Mouse (Mus musculus) hindbrain, postnatal 0 days (tissue): ENCODE measurements around the gene Rer1. TPM values are rescaled to one million over a fixed set of nuclear protein-coding genes. Genes with fewer than 3 reads are reported as not detected.

Experiments
- ATAC-seq: fragments of 200-750 bp; cut with Nextera tagmentation; 2 replicates; pipeline ENCODE4 v1.8.0; 2017; ENCODE audit warnings: mild to moderate bottlenecking, moderate TSS enrichment, moderate library complexity
- DNase-seq: peaks from one replicate; pipeline ENCODE4 v3.0.0-alpha.2; 2015; ENCODE audit warnings: low spot score
- H3K27ac ChIP-seq: fragments of 300-500 bp; sonication (generic); 2 replicates; pipeline ENCODE4 v1.5.1; 2014; ENCODE audit warnings: mild to moderate bottlenecking
- H3K27me3 ChIP-seq: fragments of 300-500 bp; sonication (generic); 2 replicates; pipeline ENCODE4 v1.6.1; 2014; ENCODE audit warnings: low read length, mixed read lengths; ENCODE audit not compliant: insufficient read depth
- H3K36me3 ChIP-seq: fragments of 300-500 bp; sonication (generic); 2 replicates; pipeline ENCODE4 v1.6.1; 2014; ENCODE audit warnings: low read length, mixed read lengths; ENCODE audit not compliant: insufficient read depth
- H3K4me1 ChIP-seq: fragments of 300-500 bp; sonication (generic); 2 replicates; pipeline ENCODE4 v1.6.1; 2014; ENCODE audit warnings: antibody characterized with exemption, low read length, mixed read lengths; ENCODE audit not compliant: insufficient read depth
- H3K4me2 ChIP-seq: fragments of 300-500 bp; sonication (generic); 2 replicates; pipeline ENCODE4 v1.6.1; 2014; ENCODE audit warnings: low read depth, mild to moderate bottlenecking, low read length, moderate library complexity, mixed read lengths
- H3K4me3 ChIP-seq: fragments of 300-500 bp; sonication (generic); 2 replicates; pipeline ENCODE4 v1.5.1; 2014; ENCODE audit warnings: low read length
- H3K9ac ChIP-seq: fragments of 300-500 bp; sonication (generic); replicated peaks from 2 replicates; pipeline ENCODE4 v1.6.1; 2014; ENCODE audit warnings: mild to moderate bottlenecking, low read length, moderate library complexity, mixed read lengths
- H3K9me3 ChIP-seq: fragments of 300-500 bp; sonication (generic); 2 replicates; pipeline ENCODE4 v1.6.1; 2016; ENCODE audit warnings: low read length, mixed read lengths
- CTCF ChIP-seq: IDR thresholded peaks from 2 replicates; pipeline ENCODE4 v1.5.1; 2016; ENCODE audit warnings: antibody characterized with exemption, control low read depth, low read depth
- WGBS: fragments of 180-500 bp; shearing (Covaris S2); extraction: QIAGEN DNeasy Blood & Tissue Kit; methylation state at CpG from one replicate; pipeline ENCODE4 v1.1.7; 2014; 5-methylcytosine and 5-hydroxymethylcytosine counted together
- polyA plus RNA-seq: library from polyadenylated mRNA; unstranded; fragments of >200 nt; fragmentation: Nextera tagmentation; extraction: Ambion mirVana; gene quantifications from 2 replicates; pipeline ENCODE4 v1.2.1, GENCODE M21; 2015
- total RNA-seq: library from RNA; depleted of rRNA; stranded (reverse); fragments of >200 nt; gene quantifications from 2 replicates; pipeline ENCODE4 v1.2.3, GENCODE M21; 2014

Rer1 gene
- total and polyA plus RNA-seq, 2 experiments from 2014 or later = 85.4 to 129 TPM

DNA sequence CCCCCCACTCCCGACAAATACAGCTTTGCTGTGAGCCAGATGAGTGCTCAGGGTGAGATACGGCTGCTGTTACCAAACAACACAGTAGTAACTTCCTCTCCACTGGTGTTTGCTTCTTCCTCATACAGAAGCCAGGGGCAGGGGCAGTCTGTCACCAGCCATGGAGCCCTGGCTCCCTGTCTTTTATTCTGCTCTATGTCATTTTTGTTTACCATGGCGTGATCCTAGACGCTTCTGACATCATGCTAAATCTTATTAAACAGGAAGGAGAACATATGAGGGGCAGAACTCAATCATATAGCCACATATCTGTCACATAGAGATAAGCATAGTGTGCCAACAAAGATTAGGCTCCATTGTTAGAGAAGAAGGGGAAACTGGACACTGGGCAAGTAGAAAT lies 30.4 kb upstream of the Rer1 start:
- no peak overlapping the region for H3K4me2 ChIP-seq
- no peaks in the 10 kb centered on the region for H3K27me3 ChIP-seq
- H3K9ac ChIP-seq = no peak overlapping the region
- no peak overlapping the region for H3K4me3 ChIP-seq
- no peaks in the 10 kb centered on the region for H3K4me1 ChIP-seq
- no peak overlapping the region for H3K27ac ChIP-seq
- no peaks in the 10 kb centered on the region for H3K36me3 ChIP-seq
- ATAC-seq = no peak
- DNase-seq = no peak
- 80% methylated on average over 4 of the region's 4 CpGs for WGBS
- H3K9me3 ChIP-seq = no peaks in the 10 kb centered on the region
- TF ChIP-seq CTCF = no peak

GRCm38 (mm10) chr4:155113766-155114410 lies 27.7 kb upstream of the Rer1 start:
- no peak for ATAC-seq
- Histone ChIP-seq H3K9ac (no peak overlapping the region), H3K9me3 (no peaks in the 10 kb centered on the region), H3K4me1 (no peaks in the 10 kb centered on the region), H3K4me2 (no peak overlapping the region), H3K27ac (no peak overlapping the region), H3K27me3 (no peaks in the 10 kb centered on the region), H3K36me3 (no peaks in the 10 kb centered on the region), H3K4me3 (no peak overlapping the region)
- no peak for TF ChIP-seq CTCF
- DNase-seq = no peak
- WGBS = 56% methylated on average over 8 of the region's 8 CpGs

GRCm38 (mm10) chr4:155109471-155109870 lies 23.3 kb upstream of the Rer1 start:
- no peaks in the 10 kb centered on the region for H3K27me3 ChIP-seq
- H3K4me1 ChIP-seq = no peaks in the 10 kb centered on the region
- 77% methylated on average over 5 of the region's 5 CpGs for WGBS
- no peak for ATAC-seq
- no peak overlapping the region for H3K4me2 ChIP-seq
- H3K9ac ChIP-seq = no peak overlapping the region
- no peak overlapping the region for H3K27ac ChIP-seq
- TF ChIP-seq CTCF = no peak
- H3K9me3 ChIP-seq = no peaks in the 10 kb centered on the region
- DNase-seq = no peak
- H3K36me3 ChIP-seq = no peaks in the 10 kb centered on the region
- H3K4me3 ChIP-seq = no peak overlapping the region

DNA sequence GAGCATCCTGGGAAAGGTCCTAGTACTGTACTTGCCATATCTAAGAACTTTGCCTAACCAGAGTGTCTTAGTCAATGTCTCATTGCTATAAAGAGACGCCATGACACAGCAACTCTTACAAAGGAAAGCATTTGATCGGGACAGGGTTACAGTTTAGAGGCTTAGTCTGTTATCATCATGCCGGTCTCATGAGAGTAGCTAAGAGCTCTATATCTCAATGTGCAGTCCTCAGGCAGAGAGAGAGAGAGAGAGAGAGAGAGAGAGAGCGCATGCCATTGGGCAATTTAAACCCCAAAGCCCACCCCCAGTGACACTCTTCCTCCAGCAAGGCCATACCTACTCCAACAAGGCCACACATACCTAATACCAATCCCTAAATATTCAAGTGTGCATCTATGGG lies 21.7 kb upstream of the Rer1 start:
- DNase-seq (no peak), ATAC-seq (no peak)
- Histone ChIP-seq H3K36me3 (no peaks in the 10 kb centered on the region), H3K9me3 (no peaks in the 10 kb centered on the region), H3K27me3 (no peaks in the 10 kb centered on the region), H3K4me2 (no peak overlapping the region), H3K27ac (no peak overlapping the region), H3K9ac (no peak overlapping the region), H3K4me1 (no peaks in the 10 kb centered on the region), H3K4me3 (no peak overlapping the region)
- no peak for TF ChIP-seq CTCF
- WGBS = 98% methylated on average over 4 of the region's 4 CpGs

DNA sequence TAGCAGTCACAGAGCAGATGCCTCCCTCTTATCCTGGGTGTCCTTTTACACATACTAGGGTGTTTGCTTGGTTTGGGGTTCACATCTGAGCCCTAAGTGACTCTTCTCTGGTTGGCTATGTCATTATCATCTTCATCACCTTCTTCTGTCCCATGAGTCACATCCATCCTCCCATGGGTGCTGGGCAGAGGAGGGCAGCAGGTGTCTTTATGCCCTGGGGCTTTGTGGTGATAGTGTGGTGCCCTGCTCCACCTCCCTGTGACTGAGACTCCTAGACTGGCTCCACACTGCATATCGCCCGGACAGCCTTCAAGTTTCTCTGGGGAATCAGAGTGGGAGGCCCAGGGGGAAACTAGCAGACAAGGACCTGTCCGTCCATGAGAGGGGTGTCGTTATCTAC lies 12.4 kb upstream of the Rer1 start:
- H3K9ac ChIP-seq = no peak overlapping the region
- no peaks in the 10 kb centered on the region for H3K9me3 ChIP-seq
- no peak overlapping the region for H3K4me2 ChIP-seq
- TF ChIP-seq CTCF = no peak
- no peak for ATAC-seq
- DNase-seq = no peak
- 75% methylated on average over 4 of the region's 4 CpGs for WGBS
- no peak overlapping the region for H3K4me3 ChIP-seq
- H3K36me3 ChIP-seq = no peaks in the 10 kb centered on the region
- no peak overlapping the region for H3K27ac ChIP-seq
- H3K4me1 ChIP-seq = no peaks in the 10 kb centered on the region
- no peaks in the 10 kb centered on the region for H3K27me3 ChIP-seq

DNA sequence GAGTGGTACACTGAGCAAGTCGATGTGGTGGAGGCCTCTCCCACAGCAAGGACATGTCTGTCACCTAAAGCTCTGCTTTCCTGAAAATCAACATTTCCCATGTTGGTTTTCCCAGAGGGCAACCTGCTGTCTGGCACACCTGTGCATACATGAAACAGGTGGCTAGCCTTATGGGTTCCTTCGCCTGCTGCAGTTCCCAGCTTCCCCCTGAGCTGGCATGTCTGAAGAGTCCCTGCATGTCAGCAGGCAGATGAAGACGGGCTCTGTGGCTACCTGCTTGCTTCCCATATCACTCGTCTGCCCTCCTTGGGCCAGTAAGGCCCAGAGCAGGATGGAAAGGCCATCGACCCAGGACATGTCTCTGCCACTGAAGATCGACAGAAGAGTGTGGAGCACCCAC lies 11.3 kb upstream of the Rer1 start:
- H3K9me3 ChIP-seq = no peaks in the 10 kb centered on the region
- DNase-seq (no peak), ATAC-seq (no peak)
- no peak overlapping the region for H3K4me2 ChIP-seq
- 83% methylated on average over 6 of the region's 6 CpGs for WGBS
- H3K36me3 ChIP-seq = 0 out of 2 replicates have a peak, but pooled peaks cover 4% of the 10 kb centered on the region
- H3K27ac ChIP-seq = no peak overlapping the region
- H3K9ac ChIP-seq = no peak overlapping the region
- TF ChIP-seq CTCF = no peak
- no peak overlapping the region for H3K4me3 ChIP-seq
- no peaks in the 10 kb centered on the region for H3K27me3 ChIP-seq
- H3K4me1 ChIP-seq = no peaks in the 10 kb centered on the region

- no peaks in the 10 kb centered on the region for H3K9me3 ChIP-seq
- no peak overlapping the region for H3K4me3 ChIP-seq
- no peak overlapping the region for H3K9ac ChIP-seq
- no peak overlapping the region for H3K27ac ChIP-seq
- H3K4me1 ChIP-seq = no peaks in the 10 kb centered on the region
- DNase-seq (no peak), ATAC-seq (no peak)
- 84% methylated on average over 8 of the region's 8 CpGs for WGBS
- no peak for TF ChIP-seq CTCF
- no peak overlapping the region for H3K4me2 ChIP-seq
- H3K36me3 ChIP-seq = 0 out of 2 replicates have a peak, but pooled peaks cover 4% of the 10 kb centered on the region
- H3K27me3 ChIP-seq = no peaks in the 10 kb centered on the region
Observed at GRCm38 (mm10) chr4:155095967-155096366, 9.8 kb upstream of the Rer1 start.
